Mouse (Mus musculus): ENCODE results near the gene Ptges2. TPM values are rescaled to one million over a fixed set of nuclear protein-coding genes. Genes with fewer than 3 reads are reported as not detected.

The Ptges2 gene
- polyA plus RNA-seq, 1 experiment from 2014 or later = 31.6 TPM

GRCm38 (mm10) chr2:32429215-32429891, 33.7 kb downstream of the Ptges2 start:
- Histone ChIP-seq H3K4me2 (replicated peaks; ENCODE audit: low read depth) (peak overlapping the region; percentile 34), H3K27me3 (ENCODE audit: control insufficient read depth, insufficient read depth, low read length) (no peaks in the 10 kb centered on the region), H3K9me3 (ENCODE audit: control insufficient read depth, low read length) (no peaks in the 10 kb centered on the region), H3K27ac (replicated peaks) (peak overlapping the region; percentile 82), H3K4me3 (ENCODE audit: low read depth, low read length) (no peak overlapping the region), H3K9ac (ENCODE audit: low read length) (no peak overlapping the region), H3K4me1 (replicated peaks; ENCODE audit: control insufficient read depth, insufficient read depth) (peaks cover 4% of the 10 kb centered on the region), H3K36me3 (ENCODE audit: control insufficient read depth, insufficient read depth, low read length) (no peaks in the 10 kb centered on the region)
- 55% methylated on average over 4 of the region's 4 CpGs for WGBS
- TF ChIP-seq CTCF (IDR thresholded peaks at IDR 0.05; ENCODE audit: low read depth) = no peak
- no peak for TF ChIP-seq EP300 (optimal IDR thresholded peaks at IDR 0.05)
- ATAC-seq (ENCODE audit: low FRiP score, low TSS enrichment) = no peak
- DNase-seq (ENCODE audit: low spot score) = no peak

DNA sequence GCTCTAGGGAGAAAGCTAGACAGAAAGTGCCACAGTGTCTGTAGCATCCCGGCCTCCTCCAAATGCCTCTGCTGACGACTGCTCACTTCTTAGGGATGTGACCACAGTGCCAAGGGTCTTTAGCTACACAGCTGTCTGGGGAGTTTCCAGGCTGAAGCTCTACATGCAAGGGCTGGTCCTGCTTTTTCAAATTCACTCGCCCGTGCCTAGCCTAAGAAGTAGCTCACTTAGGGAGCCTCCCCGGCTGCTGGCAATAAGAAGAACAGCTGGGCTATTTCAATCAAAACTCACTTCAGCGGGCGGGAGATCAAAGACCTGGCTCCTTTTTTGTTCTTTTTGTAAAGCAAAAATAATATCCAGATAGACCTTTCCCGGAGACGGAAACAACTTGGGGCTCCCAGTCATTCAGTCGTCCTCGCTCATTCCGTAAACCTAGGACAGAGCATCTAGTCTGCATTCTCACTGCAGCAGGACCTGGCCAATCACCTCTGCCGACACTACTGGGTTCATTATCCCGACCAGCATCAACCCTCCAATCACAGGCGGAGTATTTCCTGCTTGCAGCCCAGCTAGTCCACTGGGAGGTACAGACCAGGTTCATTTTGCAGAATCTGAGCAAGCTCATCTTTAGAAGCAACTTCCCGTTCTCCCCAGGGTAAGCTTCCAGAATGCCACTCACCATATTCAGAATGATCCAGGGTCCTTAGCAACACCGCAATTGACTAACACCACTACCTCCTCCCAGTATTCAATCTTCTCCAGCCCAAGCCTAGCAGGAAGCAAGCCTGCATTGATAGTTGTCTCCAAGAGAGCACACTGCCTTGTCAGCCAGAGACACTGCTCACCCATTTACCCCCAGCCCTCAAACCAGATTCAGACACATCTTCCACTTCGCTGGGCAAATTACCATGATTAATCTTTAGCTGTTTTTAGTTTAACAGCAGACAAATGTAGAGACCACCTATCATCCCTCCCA, 35.3 kb downstream of the Ptges2 start:
- H3K4me3 ChIP-seq (ENCODE audit: low read depth, low read length) = peak overlapping the region; percentile 32
- DNase-seq (ENCODE audit: low spot score) = peak; percentile 80
- peaks cover 4% of the 10 kb centered on the region for H3K4me1 ChIP-seq (replicated peaks; ENCODE audit: control insufficient read depth, insufficient read depth)
- H3K36me3 ChIP-seq (ENCODE audit: control insufficient read depth, insufficient read depth, low read length) = no peaks in the 10 kb centered on the region
- H3K4me2 ChIP-seq (replicated peaks; ENCODE audit: low read depth) = peak overlapping the region; percentile 58
- H3K27ac ChIP-seq (replicated peaks) = peak overlapping the region; percentile 78
- H3K27me3 ChIP-seq (ENCODE audit: control insufficient read depth, insufficient read depth, low read length) = no peaks in the 10 kb centered on the region
- TF ChIP-seq CTCF (IDR thresholded peaks at IDR 0.05; ENCODE audit: low read depth) = no peak
- peak; percentile 63 for ATAC-seq (ENCODE audit: low FRiP score, low TSS enrichment)
- peak overlapping the region; percentile 51 for H3K9ac ChIP-seq (ENCODE audit: low read length)
- no peaks in the 10 kb centered on the region for H3K9me3 ChIP-seq (ENCODE audit: control insufficient read depth, low read length)
- 10% methylated on average over 18 of the region's 18 CpGs for WGBS

DNA sequence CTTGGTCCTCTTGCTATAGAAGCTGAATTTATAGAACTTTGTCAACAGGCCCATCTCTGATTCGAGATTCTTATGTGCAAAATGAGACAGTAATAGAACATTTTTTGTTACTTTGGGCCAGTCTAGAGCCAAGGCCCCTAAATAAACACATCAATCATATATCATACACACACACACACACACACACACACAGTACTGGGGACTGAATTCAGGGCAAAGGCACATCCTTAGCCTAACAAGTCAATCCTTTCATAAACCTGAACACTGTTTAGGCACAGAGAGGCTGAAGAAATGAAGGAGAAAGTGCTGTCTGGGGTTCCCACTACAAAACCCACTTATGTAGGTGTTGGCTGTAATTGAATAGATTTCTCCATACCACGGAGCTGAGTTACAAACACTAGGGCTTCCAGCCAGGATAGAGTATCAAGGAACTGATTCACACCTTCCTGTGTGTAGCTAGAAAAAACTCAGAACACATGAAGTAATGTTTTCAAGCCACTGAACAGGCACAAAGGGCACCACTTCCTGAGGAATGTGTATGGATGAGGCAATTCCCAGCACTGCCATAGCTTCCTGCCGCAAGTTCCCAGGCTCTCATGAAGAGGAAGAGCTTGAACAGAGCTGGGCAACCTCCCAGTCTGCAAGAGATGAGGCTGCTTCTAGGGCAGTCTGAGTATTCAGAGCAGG, 41.1 kb downstream of the Ptges2 start:
- H3K9me3 ChIP-seq (ENCODE audit: control insufficient read depth, low read length) = no peaks in the 10 kb centered on the region
- H3K9ac ChIP-seq (ENCODE audit: low read length) = no peak overlapping the region; the same call in 1 of the 2 replicates
- H3K36me3 ChIP-seq (ENCODE audit: control insufficient read depth, insufficient read depth, low read length) = no peaks in the 10 kb centered on the region
- 45% methylated on average over 3 of the region's 3 CpGs for WGBS
- peak overlapping the region; percentile 76 for H3K27ac ChIP-seq (replicated peaks)
- DNase-seq (ENCODE audit: low spot score) (no peak), ATAC-seq (ENCODE audit: low FRiP score, low TSS enrichment) (peak; percentile 78)
- TF ChIP-seq CTCF (IDR thresholded peaks at IDR 0.05; ENCODE audit: low read depth) = no peak
- TF ChIP-seq EP300 (optimal IDR thresholded peaks at IDR 0.05) = no peak
- H3K4me3 ChIP-seq (ENCODE audit: low read depth, low read length) = no peak overlapping the region
- H3K4me2 ChIP-seq (replicated peaks; ENCODE audit: low read depth) = no peak overlapping the region
- peaks cover 11% of the 10 kb centered on the region for H3K4me1 ChIP-seq (replicated peaks; ENCODE audit: control insufficient read depth, insufficient read depth)
- no peaks in the 10 kb centered on the region for H3K27me3 ChIP-seq (ENCODE audit: control insufficient read depth, insufficient read depth, low read length)

DNA sequence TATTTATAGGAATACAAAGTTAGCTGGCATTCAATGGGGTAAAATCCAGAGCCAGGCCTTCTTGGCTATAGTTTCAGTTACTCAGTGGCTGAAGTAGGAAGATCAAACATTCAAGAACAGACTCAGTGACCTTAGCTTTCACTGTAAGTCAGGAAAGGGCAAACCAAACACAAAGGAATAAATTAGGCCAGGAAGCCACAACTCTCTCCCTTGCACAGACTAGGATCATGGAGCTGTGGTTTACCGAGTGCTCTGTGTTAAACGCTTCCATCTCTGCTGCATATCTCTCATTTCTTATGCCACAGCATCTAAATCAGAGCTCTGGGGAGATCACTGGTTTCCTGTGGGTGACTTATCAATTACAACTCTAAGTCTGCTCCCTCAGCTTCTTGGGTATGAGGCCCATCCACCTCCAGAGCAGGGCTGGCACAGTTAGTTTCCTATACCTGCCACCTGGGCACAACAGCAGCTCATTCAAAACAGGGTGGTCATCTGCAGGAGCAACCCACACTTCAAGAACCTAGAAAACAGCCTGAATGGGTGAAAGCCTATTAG, 42.0 kb downstream of the Ptges2 start:
- Histone ChIP-seq H3K27ac (replicated peaks) (peak overlapping the region; percentile 71), H3K9me3 (ENCODE audit: control insufficient read depth, low read length) (no peaks in the 10 kb centered on the region), H3K9ac (ENCODE audit: low read length) (peak overlapping the region; percentile 0), H3K27me3 (ENCODE audit: control insufficient read depth, insufficient read depth, low read length) (no peaks in the 10 kb centered on the region), H3K4me1 (replicated peaks; ENCODE audit: control insufficient read depth, insufficient read depth) (peaks cover 11% of the 10 kb centered on the region), H3K4me3 (ENCODE audit: low read depth, low read length) (no peak overlapping the region), H3K4me2 (replicated peaks; ENCODE audit: low read depth) (no peak overlapping the region), H3K36me3 (ENCODE audit: control insufficient read depth, insufficient read depth, low read length) (no peaks in the 10 kb centered on the region)
- TF ChIP-seq EP300 (optimal IDR thresholded peaks at IDR 0.05) (no peak), CTCF (IDR thresholded peaks at IDR 0.05; ENCODE audit: low read depth) (no peak)
- no peak for DNase-seq (ENCODE audit: low spot score)
- 67% methylated on average over 2 of the region's 2 CpGs for WGBS
- no peak for ATAC-seq (ENCODE audit: low FRiP score, low TSS enrichment)

GRCm38 (mm10) chr2:32438733-32439132, 43.0 kb downstream of the Ptges2 start:
- no peak for ATAC-seq (ENCODE audit: low FRiP score, low TSS enrichment)
- WGBS = 80% methylated on average over 3 of the region's 3 CpGs
- H3K27ac ChIP-seq (replicated peaks) = no peak overlapping the region

More at GRCm38 (mm10) chr2:32438733-32439132, 43.0 kb downstream of the Ptges2 start:
- Histone ChIP-seq H3K36me3 (ENCODE audit: control insufficient read depth, insufficient read depth, low read length) (no peaks in the 10 kb centered on the region), H3K4me2 (replicated peaks; ENCODE audit: low read depth) (no peak overlapping the region), H3K4me3 (ENCODE audit: low read depth, low read length) (no peak overlapping the region), H3K9ac (ENCODE audit: low read length) (no peak overlapping the region), H3K4me1 (replicated peaks; ENCODE audit: control insufficient read depth, insufficient read depth) (peaks cover 11% of the 10 kb centered on the region), H3K9me3 (ENCODE audit: control insufficient read depth, low read length) (no peaks in the 10 kb centered on the region), H3K27me3 (ENCODE audit: control insufficient read depth, insufficient read depth, low read length) (no peaks in the 10 kb centered on the region)
- no peak for TF ChIP-seq EP300 (optimal IDR thresholded peaks at IDR 0.05)
- TF ChIP-seq CTCF (IDR thresholded peaks at IDR 0.05; ENCODE audit: low read depth) = no peak
- no peak for DNase-seq (ENCODE audit: low spot score)
